Mouse (Mus musculus) midbrain, embryonic 12.5 days (tissue): ENCODE measurements around the gene H60c. TPM values are rescaled to one million over a fixed set of nuclear protein-coding genes. Genes with fewer than 3 reads are reported as not detected.

ENCODE experiments used
- ATAC-seq: fragments of 200-750 bp; cut with Nextera tagmentation; 2 replicates; pipeline ENCODE4 v1.8.0; 2017; ENCODE audit warnings: low read depth, moderate TSS enrichment, moderate library complexity; ENCODE audit not compliant: low FRiP score
- H3K27ac ChIP-seq: fragments of 300-500 bp; sonication (generic); replicated peaks from 2 replicates; pipeline ENCODE4 v1.5.1; 2016; ENCODE audit warnings: mild to moderate bottlenecking
- H3K27me3 ChIP-seq: fragments of 300-500 bp; sonication (generic); 2 replicates; pipeline ENCODE4 v1.6.1; 2016; ENCODE audit warnings: mild to moderate bottlenecking
- H3K36me3 ChIP-seq: fragments of 300-500 bp; sonication (generic); 2 replicates; pipeline ENCODE4 v1.6.1; 2016
- H3K4me1 ChIP-seq: fragments of 300-500 bp; sonication (generic); 2 replicates; pipeline ENCODE4 v1.6.1; 2016
- H3K4me2 ChIP-seq: fragments of 300-500 bp; sonication (generic); replicated peaks from 2 replicates; pipeline ENCODE4 v1.6.1; 2016; ENCODE audit warnings: mild to moderate bottlenecking, moderate library complexity
- H3K4me3 ChIP-seq: fragments of 300-500 bp; sonication (generic); 2 replicates; pipeline ENCODE4 v1.5.1; 2016; ENCODE audit warnings: mild to moderate bottlenecking
- H3K9ac ChIP-seq: fragments of 300-500 bp; sonication (generic); replicated peaks from 2 replicates; pipeline ENCODE4 v1.6.1; 2016; ENCODE audit warnings: mild to moderate bottlenecking, moderate library complexity
- H3K9me3 ChIP-seq: fragments of 300-500 bp; sonication (generic); 2 replicates; pipeline ENCODE4 v1.6.1; 2016; ENCODE audit warnings: mild to moderate bottlenecking
- whole genome bisulfite sequencing: fragments of 180-500 bp; shearing (Covaris S2); methylation state at CpG from one replicate; pipeline ENCODE4 v1.1.7; 2016; 5-methylcytosine and 5-hydroxymethylcytosine counted together
- polyA plus RNA-seq: library from polyadenylated mRNA; unstranded; fragments of >200 nt; fragmentation: Nextera tagmentation; extraction: Ambion mirVana; gene quantifications from 2 replicates; pipeline ENCODE4 v1.2.1, GENCODE M21; 2016

The H60c gene
- polyA plus RNA-seq, 1 experiment from 2014 or later, result 0.08 TPM

DNA sequence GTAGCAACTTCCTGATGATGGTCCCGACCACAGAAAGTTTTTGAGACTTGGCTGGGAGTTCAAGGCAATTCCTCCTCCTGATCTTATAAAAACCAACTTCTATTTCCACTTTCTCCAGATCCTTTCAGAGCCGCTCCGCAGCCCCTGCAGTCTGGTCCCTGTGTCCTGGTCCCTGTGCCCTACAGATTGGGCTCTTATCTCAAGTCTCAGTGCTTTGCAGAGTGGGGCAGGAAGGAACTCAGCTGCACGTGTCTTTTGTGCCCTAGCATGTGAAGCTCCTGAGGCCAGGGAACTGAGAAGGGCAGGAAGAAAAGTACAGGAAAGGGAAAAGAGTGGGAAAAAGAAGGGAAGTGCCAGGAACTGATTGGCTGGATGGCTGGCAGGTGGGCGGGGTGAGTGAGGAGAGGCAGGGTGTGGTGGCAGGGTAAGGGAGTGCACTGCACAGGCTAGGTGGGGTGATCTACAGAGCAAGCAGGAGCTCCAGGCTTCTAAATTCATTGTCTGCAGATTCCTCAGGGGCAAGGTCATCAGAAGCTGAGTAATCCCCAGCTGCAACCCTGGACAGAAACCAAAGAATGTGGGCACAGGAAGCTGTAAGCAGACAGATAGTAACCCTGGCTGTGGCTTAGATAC lies 30.8 kb downstream of the H60c start:
- WGBS, result 69% methylated on average over 5 of the region's 5 CpGs
- H3K9me3 ChIP-seq, result peaks cover 6% of the 10 kb centered on the region; the same call in 1 of the 2 replicates
- no peaks in the 10 kb centered on the region for H3K36me3 ChIP-seq
- no peaks in the 10 kb centered on the region for H3K4me1 ChIP-seq
- H3K4me2 ChIP-seq, result no peak overlapping the region
- H3K4me3 ChIP-seq, result no peak overlapping the region
- ATAC-seq, result no peak
- no peak overlapping the region for H3K27ac ChIP-seq
- no peaks in the 10 kb centered on the region for H3K27me3 ChIP-seq
- no peak overlapping the region for H3K9ac ChIP-seq

DNA sequence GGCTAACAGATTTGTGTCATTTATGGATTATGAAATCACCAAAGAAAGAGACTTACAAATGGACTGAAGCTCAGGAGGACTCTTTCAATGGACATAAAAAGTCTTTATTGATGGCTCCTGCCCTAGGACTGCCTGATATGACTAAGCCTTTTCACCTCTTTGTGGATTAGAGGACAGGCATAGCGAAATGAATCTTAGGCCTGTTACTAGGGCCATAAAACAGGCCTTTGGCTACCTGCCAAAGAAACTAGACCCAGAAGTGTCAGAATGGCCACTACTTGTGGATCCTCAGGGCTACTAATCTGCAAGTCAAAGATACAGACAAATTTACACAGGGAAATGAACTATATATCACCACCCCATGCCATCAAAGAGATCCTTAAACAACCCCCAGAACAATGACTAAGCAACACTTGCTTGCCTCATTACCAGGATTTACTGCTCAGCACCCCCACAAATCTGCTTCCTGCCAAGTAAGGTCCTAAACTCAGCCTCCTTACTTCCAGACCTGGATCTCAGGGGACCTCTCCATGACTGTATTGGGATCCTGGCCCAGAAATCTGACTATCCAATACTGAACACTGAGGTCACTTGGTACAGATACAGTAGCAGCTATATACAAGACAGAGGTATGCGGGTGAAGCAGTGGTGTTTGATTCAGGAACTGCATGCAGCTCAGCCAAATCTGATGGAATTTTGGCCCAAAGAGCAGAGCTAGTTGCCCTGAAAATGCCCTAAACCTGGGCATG lies 39.0 kb downstream of the H60c start:
- ATAC-seq, result no peak

More for the DNA sequence above, 39.0 kb downstream of the H60c start:
- 81% methylated on average over 2 of the region's 2 CpGs for WGBS
- Histone ChIP-seq H3K27me3 (no peaks in the 10 kb centered on the region), H3K9ac (no peak overlapping the region), H3K4me1 (no peaks in the 10 kb centered on the region), H3K9me3 (peaks cover 11% of the 10 kb centered on the region; the same call in 1 of the 2 replicates), H3K4me2 (no peak overlapping the region), H3K36me3 (no peaks in the 10 kb centered on the region), H3K27ac (no peak overlapping the region), H3K4me3 (no peak overlapping the region)

Other genes starting within 250 kb of the H60c start
- 6.9 and 7.3 TPM in 2 replicates for gene Ppp1r14c, start 98.3 kb upstream of the H60c start, polyA plus RNA-seq